Mouse (Mus musculus) MEL (cell line): ENCODE measurements around the gene Proca1. TPM values are rescaled to one million over a fixed set of nuclear protein-coding genes. Genes with fewer than 3 reads are reported as not detected.

Source experiments
- DNase-seq: peaks from one replicate; pipeline ENCODE4 v3.0.0; 2011; ENCODE audit warnings: low read depth, low spot score
- H3K27ac ChIP-seq: 2 replicates; pipeline ENCODE4 v1.5.1; 2012; ENCODE audit warnings: low read depth, mild to moderate bottlenecking, control low read depth, low read length, moderate library complexity; ENCODE audit not compliant: control insufficient read depth
- H3K27me3 ChIP-seq, 2 experiments: fragments of 150-350 bp in 1 of 2; sonication (generic) in 1 of 2; 2 replicates each; pipeline ENCODE4 v1.6.1; 2012; ENCODE audit warnings: low read length in 2 of 2, mild to moderate bottlenecking in 2 of 2, improper control_type of control experiment in 1 of 2, moderate library complexity in 1 of 2; ENCODE audit not compliant: insufficient read depth in 2 of 2, control insufficient read depth in 1 of 2
- H3K36me3 ChIP-seq, 2 experiments: 2 replicates each; pipeline ENCODE4 v1.6.1; 2012 to 2014; ENCODE audit warnings: low read length in 2 of 2, improper control_type of control experiment in 1 of 2, inconsistent platforms in 1 of 2, mild to moderate bottlenecking in 1 of 2; ENCODE audit not compliant: insufficient read depth in 2 of 2, control insufficient read depth in 1 of 2
- H3K4me1 ChIP-seq, 2 experiments: fragments of 150-350 bp in 1 of 2; sonication (generic) in 1 of 2; 2 replicates each; pipeline ENCODE4 v1.6.1; 2012; ENCODE audit warnings: low read length in 2 of 2, improper control_type of control experiment in 1 of 2, mild to moderate bottlenecking in 1 of 2; ENCODE audit not compliant: insufficient read depth in 2 of 2, control insufficient read depth in 1 of 2
- H3K4me3 ChIP-seq, 2 experiments: fragments of 150-350 bp in 1 of 2; sonication (generic) in 1 of 2; 2 replicates each; pipeline ENCODE4 v1.5.1; 2012; ENCODE audit warnings: low read depth in 2 of 2, low read length in 2 of 2, mild to moderate bottlenecking in 2 of 2, moderate library complexity in 2 of 2, control low read depth in 1 of 2, improper control_type of control experiment in 1 of 2; ENCODE audit not compliant: control insufficient read depth in 1 of 2, insufficient read depth in 1 of 2
- H3K79me2 ChIP-seq: 2 replicates; pipeline ENCODE4 v1.6.1; 2012; ENCODE audit warnings: mild to moderate bottlenecking, low read length, moderate library complexity; ENCODE audit not compliant: control insufficient read depth, poor library complexity, insufficient read depth
- H3K9ac ChIP-seq: 2 replicates; pipeline ENCODE4 v1.6.1; 2012; ENCODE audit warnings: low read depth, mild to moderate bottlenecking, control low read depth, low read length, moderate library complexity; ENCODE audit not compliant: control insufficient read depth, poor library complexity, severe bottlenecking
- H3K9me3 ChIP-seq: fragments of 150-350 bp; sonication (generic); replicated peaks from 2 replicates; pipeline ENCODE4 v1.6.1; 2012; ENCODE audit warnings: mild to moderate bottlenecking, low read length, improper control_type of control experiment, moderate library complexity; ENCODE audit not compliant: insufficient read depth
- BHLHE40 ChIP-seq: IDR thresholded peaks from 2 replicates; pipeline ENCODE4 v1.6.1; 2012; ENCODE audit warnings: low read depth, mild to moderate bottlenecking, inconsistent platforms, low read length, improper control_type of control experiment, borderline replicate concordance
- CHD2 ChIP-seq: IDR thresholded peaks from 2 replicates; pipeline ENCODE4 v1.6.1; 2011; ENCODE audit warnings: low read length, improper control_type of control experiment
- CTCF ChIP-seq, 3 experiments: IDR thresholded peaks in 2 of 3; conservative IDR thresholded peaks in 1 of 3; 2 replicates each; pipeline ENCODE4 v1.5.1; 2011 to 2012; ENCODE audit warnings: low read length in 3 of 3, low read depth in 2 of 3, mild to moderate bottlenecking in 2 of 3, improper control_type of control experiment in 1 of 3, inconsistent platforms in 1 of 3, mixed read lengths in 1 of 3, moderate library complexity in 1 of 3; ENCODE audit not compliant: control insufficient read depth in 1 of 3, insufficient read depth in 1 of 3, poor library complexity in 1 of 3, severe bottlenecking in 1 of 3
- E2F4 ChIP-seq: IDR thresholded peaks from 2 replicates; pipeline ENCODE4 v1.6.1; 2011; ENCODE audit warnings: low read depth, low read length, improper control_type of control experiment, borderline replicate concordance
- ETS1 ChIP-seq: IDR thresholded peaks from 2 replicates; pipeline ENCODE4 v1.6.1; 2012; ENCODE audit warnings: low read depth, mild to moderate bottlenecking, inconsistent platforms, low read length, improper control_type of control experiment, moderate library complexity
- MAFK ChIP-seq: IDR thresholded peaks from 2 replicates; pipeline ENCODE4 v1.6.1; 2011; ENCODE audit warnings: low read depth, mild to moderate bottlenecking, low read length, improper control_type of control experiment, borderline replicate concordance
- MAX ChIP-seq: IDR thresholded peaks from 2 replicates; pipeline ENCODE4 v1.6.1; 2011; ENCODE audit warnings: low read length, improper control_type of control experiment
- MAZ ChIP-seq: IDR thresholded peaks from 2 replicates; pipeline ENCODE4 v1.6.1; 2012; ENCODE audit warnings: low read depth, mild to moderate bottlenecking, inconsistent platforms, low read length, improper control_type of control experiment
- MXI1 ChIP-seq: IDR thresholded peaks from 2 replicates; pipeline ENCODE4 v1.6.1; 2011; ENCODE audit warnings: mild to moderate bottlenecking, low read depth, low read length, improper control_type of control experiment
- MYC ChIP-seq: IDR thresholded peaks from 2 replicates; pipeline ENCODE4 v1.6.1; 2011; ENCODE audit warnings: low read depth, mild to moderate bottlenecking, low read length, improper control_type of control experiment, moderate library complexity
- NRF1 ChIP-seq: IDR thresholded peaks from 2 replicates; pipeline ENCODE4 v1.6.1; 2014; ENCODE audit warnings: low read depth, mild to moderate bottlenecking, inconsistent platforms, low read length, improper control_type of control experiment, moderate library complexity; ENCODE audit not compliant: poor library complexity, insufficient read depth, severe bottlenecking
- POLR2A ChIP-seq, 2 experiments: IDR thresholded peaks; 2 replicates each; pipeline ENCODE4 v1.6.1; 2011 to 2012; ENCODE audit warnings: low read length in 2 of 2, mild to moderate bottlenecking in 2 of 2, control low read depth in 1 of 2, improper control_type of control experiment in 1 of 2, low read depth in 1 of 2, moderate library complexity in 1 of 2; ENCODE audit not compliant: control insufficient read depth in 1 of 2, insufficient read depth in 1 of 2, poor library complexity in 1 of 2
- POLR2AphosphoS2 ChIP-seq: IDR thresholded peaks from 2 replicates; pipeline ENCODE4 v1.6.1; 2011; ENCODE audit warnings: low read length, improper control_type of control experiment
- SMC3 ChIP-seq: IDR thresholded peaks from 2 replicates; pipeline ENCODE4 v1.6.1; 2011; ENCODE audit warnings: low read depth, low read length, improper control_type of control experiment
- TCF12 ChIP-seq: IDR thresholded peaks from 2 replicates; pipeline ENCODE4 v1.6.1; 2014; ENCODE audit warnings: low read depth, mild to moderate bottlenecking, inconsistent platforms, low read length, improper control_type of control experiment, moderate library complexity
- USF2 ChIP-seq, 2 experiments: IDR thresholded peaks; 2 replicates each; pipeline ENCODE4 v1.6.1; 2011 to 2012; ENCODE audit warnings: improper control_type of control experiment in 2 of 2, low read length in 2 of 2, borderline replicate concordance in 1 of 2, inconsistent platforms in 1 of 2, low read depth in 1 of 2, mild to moderate bottlenecking in 1 of 2; ENCODE audit not compliant: insufficient read depth in 1 of 2
- ZC3H11A ChIP-seq: IDR thresholded peaks from 2 replicates; pipeline ENCODE4 v1.6.1; 2012; ENCODE audit warnings: low read depth, mild to moderate bottlenecking, inconsistent platforms, low read length, improper control_type of control experiment
- ZKSCAN1 ChIP-seq: IDR thresholded peaks from 2 replicates; pipeline ENCODE4 v1.6.1; 2012; ENCODE audit warnings: low read depth, mild to moderate bottlenecking, inconsistent platforms, low read length, improper control_type of control experiment, moderate library complexity
- ZMIZ1 ChIP-seq: IDR thresholded peaks from 2 replicates; pipeline ENCODE4 v1.6.1; 2012; ENCODE audit warnings: low read depth, mild to moderate bottlenecking, inconsistent platforms, low read length, improper control_type of control experiment, moderate library complexity
- polyA plus RNA-seq, 2 experiments: library from polyadenylated mRNA; stranded (reverse) in 1 of 2; unstranded in 1 of 2; fragments of >175 nt in 1 of 2; fragments of >200 nt in 1 of 2; gene quantifications; 2 replicates each; pipeline versions ENCODE4 v1.2.1 to v1.2.4; 2012; ENCODE audit warnings: low replicate concordance in 2 of 2, low read depth in 1 of 2; ENCODE audit not compliant: insufficient read length in 2 of 2, insufficient read depth in 1 of 2, missing spikeins in 1 of 2
- total RNA-seq: library from RNA; depleted of rRNA; stranded (reverse); fragments of 300-350 nt; gene quantifications from 2 replicates; pipeline ENCODE4 v1.2.3, GENCODE M21; 2012

Proca1 gene
- total and polyA plus RNA-seq, 3 experiments: 0.15 to 0.54 TPM; not detected in 1

DNA sequence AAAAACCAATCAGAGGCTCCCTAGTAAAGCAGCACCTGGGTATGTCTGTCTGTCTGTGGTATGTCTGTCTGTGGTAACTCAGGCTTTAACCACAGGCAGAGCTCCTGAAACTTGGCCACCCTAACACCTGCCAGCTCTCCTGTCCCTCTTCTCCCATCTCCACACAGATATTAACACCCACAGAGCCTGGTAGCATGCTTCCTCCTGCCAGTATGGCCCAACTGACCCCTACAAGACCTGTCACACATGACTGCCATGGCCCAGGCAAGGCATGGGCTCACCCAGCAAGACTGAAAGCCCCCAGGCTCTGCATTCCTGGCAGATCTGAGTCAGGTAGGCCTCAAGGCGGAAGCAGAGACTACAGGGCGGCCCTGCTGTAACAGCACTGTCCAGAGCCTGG lies 30.1 kb upstream of the Proca1 start:
- H3K4me1 ChIP-seq: peaks cover 13 to 30% of the 10 kb centered on the region in 2 experiments

DNA sequence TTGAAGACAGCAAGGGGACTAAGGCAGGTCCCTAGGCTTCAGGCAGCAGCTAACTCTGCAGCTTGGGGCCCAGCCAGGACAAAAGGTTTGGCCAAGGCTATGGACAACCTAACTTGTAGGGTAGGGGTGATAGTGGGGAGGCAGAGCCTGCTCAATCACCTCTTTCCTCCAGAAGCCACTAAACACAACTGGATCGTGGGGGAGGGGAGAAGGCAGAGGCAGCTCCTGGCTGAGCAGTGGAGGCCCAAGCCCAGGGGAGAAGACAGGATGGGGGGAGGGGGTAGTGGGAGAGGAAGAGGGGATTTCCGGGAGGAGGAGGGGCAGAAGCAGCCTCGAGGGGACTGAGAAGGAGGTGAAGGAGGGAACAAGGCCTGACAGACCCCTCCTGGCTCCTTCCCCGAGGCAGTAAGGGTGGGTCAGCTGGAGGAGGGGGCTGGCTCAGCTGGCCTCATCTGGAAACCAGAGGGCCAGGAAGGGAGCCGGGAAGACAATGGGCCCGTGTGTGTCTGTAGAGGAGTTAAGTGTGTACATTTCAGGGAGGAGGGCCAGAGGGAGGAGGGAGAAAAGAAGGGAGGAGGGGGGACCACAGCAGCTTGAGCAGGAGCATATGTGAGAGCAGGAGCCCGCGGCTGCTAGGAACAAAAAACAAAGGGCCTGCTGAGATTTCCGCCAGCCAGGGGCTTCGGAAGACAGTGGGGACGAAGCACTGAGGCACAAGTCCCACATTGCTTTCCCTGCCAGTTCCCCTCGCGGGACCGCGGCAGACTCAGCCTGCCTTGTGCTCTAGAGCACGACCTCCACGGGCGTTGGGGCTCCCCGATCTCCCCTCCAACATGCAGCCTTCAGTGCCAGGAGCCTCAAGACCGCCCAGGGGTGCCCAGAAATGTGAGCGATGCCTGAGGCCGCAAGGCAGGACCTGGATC lies 29.2 kb upstream of the Proca1 start:
- H3K27me3 ChIP-seq: no peaks in the 10 kb centered on the region
- TF ChIP-seq MAZ (no peak), E2F4 (no peak), POLR2AphosphoS2 (no peak), CHD2 (no peak; the same call in 1 of the 2 replicates), NRF1 (no peak), MYC (0 out of 2 replicates have a peak, but pooled peaks have one; percentile 18), BHLHE40 (no peak)
- TF ChIP-seq, all 39 proteins: peak for 1
- H3K79me2 ChIP-seq: peaks cover 13% of the 10 kb centered on the region
- H3K4me3 ChIP-seq: peak overlapping the region; percentile 87 to 92
- H3K27ac ChIP-seq: no peak overlapping the region
- H3K36me3 ChIP-seq: peaks cover 0 to 23% of the 10 kb centered on the region in 2 experiments; a peak in 2 of 4 replicates
- peaks cover 20 to 34% of the 10 kb centered on the region in 2 experiments for H3K4me1 ChIP-seq
- H3K9ac ChIP-seq: peak overlapping the region; percentile 89
- peak; percentile 53 for DNase-seq
- no peaks in the 10 kb centered on the region for H3K9me3 ChIP-seq

More for the DNA sequence above, 30.1 kb upstream of the Proca1 start:
- Histone ChIP-seq H3K27me3 (no peaks in the 10 kb centered on the region), H3K9ac (no peak overlapping the region), H3K36me3 (peaks cover 0 to 16% of the 10 kb centered on the region in 2 experiments; a peak in 2 of 4 replicates), H3K9me3 (no peaks in the 10 kb centered on the region), H3K79me2 (peaks cover 13% of the 10 kb centered on the region), H3K4me3 (no peak overlapping the region), H3K27ac (no peak overlapping the region)
- DNase-seq: no peak
- no peak for TF ChIP-seq MAFK
- TF ChIP-seq POLR2AphosphoS2: no peak
- TF ChIP-seq POLR2A (IDR thresholded peaks at IDR 0.05; ENCODE audit: control insufficient read depth in 1 of 2, insufficient read depth in 1 of 2, low read depth in 1 of 2, low read length in 2 of 2, poor library complexity in 1 of 2): no peak
- TF ChIP-seq ZC3H11A: no peak
- TF ChIP-seq MYC: no peak
- no peak for TF ChIP-seq CTCF (IDR thresholded peaks at IDR 0.05 in 2 of 3, conservative IDR thresholded peaks at IDR 0.05 in 1 of 3; ENCODE audit: control insufficient read depth in 1 of 3, insufficient read depth in 1 of 3, low read depth in 2 of 3, low read length in 3 of 3, poor library complexity in 1 of 3, severe bottlenecking in 1 of 3)
- no peak for TF ChIP-seq USF2 (IDR thresholded peaks at IDR 0.05; ENCODE audit: borderline replicate concordance in 1 of 2, insufficient read depth in 1 of 2, low read depth in 1 of 2, low read length in 2 of 2)
- TF ChIP-seq, all 39 proteins: peak for 0

DNA sequence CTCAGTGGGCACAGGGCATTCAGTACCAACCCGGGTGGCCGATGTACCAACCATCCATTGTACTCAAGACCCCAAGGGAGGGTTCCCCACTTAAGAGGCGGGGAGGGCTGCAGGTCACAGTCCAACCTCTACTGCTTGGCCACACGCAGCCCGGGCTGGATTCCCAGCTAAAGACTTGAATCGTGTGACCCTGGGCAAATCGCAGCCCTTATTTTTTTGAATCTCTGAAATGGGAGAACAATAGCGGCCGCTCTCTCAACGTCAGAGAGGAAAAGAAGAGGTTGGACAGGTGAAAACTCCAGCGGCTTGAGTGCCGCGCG lies 28.6 kb upstream of the Proca1 start:
- no peaks in the 10 kb centered on the region for H3K9me3 ChIP-seq
- H3K27me3 ChIP-seq: no peaks in the 10 kb centered on the region
- H3K4me1 ChIP-seq: peaks cover 20 to 37% of the 10 kb centered on the region in 2 experiments
- no peak overlapping the region for H3K27ac ChIP-seq
- peak; percentile 45 for DNase-seq
- peaks cover 0 to 23% of the 10 kb centered on the region in 2 experiments; a peak in 2 of 4 replicates for H3K36me3 ChIP-seq
- peak overlapping the region; percentile 89 for H3K9ac ChIP-seq
- H3K4me3 ChIP-seq: peak overlapping the region; percentile 87 to 92
- TF ChIP-seq ZKSCAN1: no peak
- no peak for TF ChIP-seq ETS1
- no peak for TF ChIP-seq MAZ
- TF ChIP-seq SMC3: no peak
- no peak for TF ChIP-seq MXI1
- no peak for TF ChIP-seq POLR2A (IDR thresholded peaks at IDR 0.05; ENCODE audit: control insufficient read depth in 1 of 2, insufficient read depth in 1 of 2, low read depth in 1 of 2, low read length in 2 of 2, poor library complexity in 1 of 2)
- TF ChIP-seq TCF12: no peak
- no peak for TF ChIP-seq ZMIZ1
- no peak for TF ChIP-seq E2F4
- TF ChIP-seq USF2 (IDR thresholded peaks at IDR 0.05; ENCODE audit: borderline replicate concordance in 1 of 2, insufficient read depth in 1 of 2, low read depth in 1 of 2, low read length in 2 of 2): no peak
- TF ChIP-seq CHD2: no peak
- TF ChIP-seq MAX: no peak
- peaks cover 13% of the 10 kb centered on the region for H3K79me2 ChIP-seq
